Mouse (Mus musculus) cortical plate, adult 2 months (tissue): ENCODE measurements at regions not wholly inside any gene's neighbourhood (a gene's known extent, or its start where the extent isn't known, plus 50 kb on each side); places are given as distances from the start of the nearest gene placed in this dataset.

Source experiments
- H3K27ac ChIP-seq: fragments of 200-500 bp; 2 replicates; pipeline ENCODE4 v1.5.1; 2012; ENCODE audit warnings: low read length, control low read depth, inconsistent platforms; ENCODE audit not compliant: insufficient read depth
- H3K4me1 ChIP-seq: fragments of 200-500 bp; 2 replicates; pipeline ENCODE4 v1.6.1; 2011; ENCODE audit warnings: low read length; ENCODE audit not compliant: control insufficient read depth, insufficient read depth
- H3K4me3 ChIP-seq: fragments of 200-500 bp; 2 replicates; pipeline ENCODE4 v1.5.1; 2011; ENCODE audit warnings: mild to moderate bottlenecking, low read length, control low read depth; ENCODE audit not compliant: insufficient read depth
- CTCF ChIP-seq: fragments of 200-500 bp; IDR thresholded peaks from 2 replicates; pipeline ENCODE4 v1.5.1; 2011; ENCODE audit warnings: mild to moderate bottlenecking, control low read depth, low read length; ENCODE audit not compliant: insufficient read depth; ENCODE audit errors: extremely low read depth
- POLR2A ChIP-seq: fragments of 200-500 bp; IDR thresholded peaks from 2 replicates; pipeline ENCODE4 v1.6.1; 2011; ENCODE audit warnings: mild to moderate bottlenecking, low read length, control low read depth; ENCODE audit not compliant: insufficient read depth; ENCODE audit errors: extremely low read depth

- no peak overlapping the region for H3K4me3 ChIP-seq
- H3K27ac ChIP-seq, result no peak overlapping the region
- H3K4me1 ChIP-seq, result no peaks in the 10 kb centered on the region
- no peak for TF ChIP-seq CTCF
- no peak for TF ChIP-seq POLR2A
Measured at GRCm38 (mm10) chr2:139071690-139072089, 422.0 kb upstream of the Sptlc3 start.

- no peaks in the 10 kb centered on the region for H3K4me1 ChIP-seq
- no peak overlapping the region for H3K27ac ChIP-seq
- TF ChIP-seq CTCF, result no peak
- no peak overlapping the region for H3K4me3 ChIP-seq
Measured at GRCm38 (mm10) chr2:139093487-139094066, 400.1 kb upstream of the Sptlc3 start.

GRCm38 (mm10) chr2:139111669-139112068 is 382.0 kb upstream of the Sptlc3 start:
- no peaks in the 10 kb centered on the region for H3K4me1 ChIP-seq
- no peak overlapping the region for H3K4me3 ChIP-seq
- no peak for TF ChIP-seq POLR2A
- no peak overlapping the region for H3K27ac ChIP-seq

GRCm38 (mm10) chr2:139114523-139114922 is 379.2 kb upstream of the Sptlc3 start:
- Histone ChIP-seq H3K4me3 (no peak overlapping the region), H3K27ac (no peak overlapping the region), H3K4me1 (no peaks in the 10 kb centered on the region)
- TF ChIP-seq POLR2A (no peak), CTCF (no peak)

GRCm38 (mm10) chr2:139120905-139121304 is 372.8 kb upstream of the Sptlc3 start:
- Histone ChIP-seq H3K27ac (no peak overlapping the region), H3K4me1 (no peaks in the 10 kb centered on the region), H3K4me3 (no peak overlapping the region)
- TF ChIP-seq POLR2A (no peak), CTCF (no peak)

GRCm38 (mm10) chr2:139132121-139132520 is 361.6 kb upstream of the Sptlc3 start:
- Histone ChIP-seq H3K4me3 (no peak overlapping the region), H3K4me1 (no peaks in the 10 kb centered on the region), H3K27ac (no peak overlapping the region)
- TF ChIP-seq POLR2A, result no peak
- no peak for TF ChIP-seq CTCF

GRCm38 (mm10) chr2:139147004-139147403 is 346.7 kb upstream of the Sptlc3 start:
- TF ChIP-seq POLR2A (no peak), CTCF (no peak)

GRCm38 (mm10) chr2:139179641-139180040 is 314.1 kb upstream of the Sptlc3 start:
- no peak overlapping the region for H3K4me3 ChIP-seq
- no peak for TF ChIP-seq POLR2A
- no peaks in the 10 kb centered on the region for H3K4me1 ChIP-seq
- no peak overlapping the region for H3K27ac ChIP-seq

More at GRCm38 (mm10) chr2:139147004-139147403, 346.7 kb upstream of the Sptlc3 start:
- H3K27ac ChIP-seq, result no peak overlapping the region
- H3K4me3 ChIP-seq, result no peak overlapping the region
- no peaks in the 10 kb centered on the region for H3K4me1 ChIP-seq

- Histone ChIP-seq H3K4me3 (no peak overlapping the region), H3K27ac (0 out of 2 replicates have a peak overlapping the region, but pooled peaks have one; percentile 35), H3K4me1 (peaks cover 3% of the 10 kb centered on the region; the same call in 1 of the 2 replicates)
- no peak for TF ChIP-seq CTCF
- TF ChIP-seq POLR2A, result no peak
Measured at GRCm38 (mm10) chr2:139198281-139198680, 295.4 kb upstream of the Sptlc3 start.

GRCm38 (mm10) chr2:139207649-139208048 is 286.1 kb upstream of the Sptlc3 start:
- H3K27ac ChIP-seq, result no peak overlapping the region
- no peaks in the 10 kb centered on the region; the same call in 1 of the 2 replicates for H3K4me1 ChIP-seq
- no peak for TF ChIP-seq POLR2A
- no peak for TF ChIP-seq CTCF
- no peak overlapping the region for H3K4me3 ChIP-seq
